Mouse (Mus musculus) kidney, adult 8-10 months (tissue): ENCODE results near the gene Gnaq.

Experiments
- DNase-seq, 2 experiments: peaks; one replicate each; pipeline ENCODE4 v3.0.0; 2022

Gene Gnaq

DNA sequence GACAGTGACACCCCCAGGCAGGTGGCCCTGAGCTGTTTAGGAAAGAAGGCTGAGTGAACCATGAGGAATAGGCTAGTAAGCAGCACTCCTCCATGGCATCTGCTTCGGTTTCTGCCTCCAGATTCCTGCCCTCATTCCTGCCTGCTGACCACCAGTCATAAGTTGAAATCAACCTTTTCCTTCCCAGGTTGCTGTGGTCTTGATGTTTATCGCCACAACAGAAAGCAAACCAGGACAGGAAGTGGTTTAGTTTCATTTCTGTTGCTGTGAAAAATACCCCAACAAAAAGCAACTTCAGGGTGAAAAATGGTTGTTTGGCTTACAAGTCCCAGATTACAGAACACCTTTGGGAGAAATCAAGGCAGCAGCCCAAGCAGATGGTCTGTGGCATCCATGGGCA, 249.8 kb downstream of the Gnaq start:
- DNase-seq: no peak

- no peak for DNase-seq
Measured at GRCm38 (mm10) chr19:16383127-16383526, 250.5 kb downstream of the Gnaq start.

DNA sequence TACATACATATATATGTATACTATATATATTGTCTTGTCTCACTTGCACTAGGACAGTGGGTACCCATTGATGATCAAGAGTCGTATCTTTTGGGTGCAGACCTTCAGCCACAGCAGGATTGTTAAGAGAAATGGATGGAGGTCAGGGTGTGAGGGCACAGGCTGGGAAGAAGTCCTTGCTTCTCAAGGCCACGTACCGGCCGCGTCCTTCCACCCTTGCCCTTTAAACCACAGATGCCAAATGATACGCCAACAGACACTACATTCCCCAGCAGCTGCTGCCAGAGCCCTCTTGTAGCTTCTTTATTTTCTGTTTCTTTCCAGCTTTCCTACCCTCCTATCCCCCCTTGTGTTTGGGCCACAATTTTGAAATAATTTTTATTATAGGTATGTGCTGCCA, 251.5 kb downstream of the Gnaq start:
- DNase-seq: no peak

- no peak for DNase-seq
Measured at GRCm38 (mm10) chr19:16384957-16385356, 252.3 kb downstream of the Gnaq start.

DNA sequence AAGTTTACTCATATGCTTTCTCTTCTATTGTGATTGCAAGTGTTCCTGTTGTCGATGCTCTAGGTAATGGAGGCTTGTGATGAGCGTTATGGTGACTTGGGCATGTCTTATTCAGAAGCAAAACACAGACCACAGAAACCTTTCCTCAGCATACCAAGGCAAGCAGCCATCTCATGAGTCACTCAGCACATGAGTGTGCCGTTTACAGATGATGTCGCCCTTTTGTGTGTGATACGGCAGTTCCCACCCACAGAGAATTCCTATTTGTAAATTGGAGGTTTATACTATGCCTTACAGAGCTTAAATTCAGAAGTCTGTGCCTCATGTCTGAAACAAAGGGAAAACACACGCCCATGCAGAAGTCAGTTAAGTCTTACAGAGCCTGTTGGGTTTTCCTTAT, 253.9 kb downstream of the Gnaq start:
- DNase-seq: no peak

- no peak for DNase-seq
Measured at GRCm38 (mm10) chr19:16390192-16390795, 257.7 kb downstream of the Gnaq start.

DNA sequence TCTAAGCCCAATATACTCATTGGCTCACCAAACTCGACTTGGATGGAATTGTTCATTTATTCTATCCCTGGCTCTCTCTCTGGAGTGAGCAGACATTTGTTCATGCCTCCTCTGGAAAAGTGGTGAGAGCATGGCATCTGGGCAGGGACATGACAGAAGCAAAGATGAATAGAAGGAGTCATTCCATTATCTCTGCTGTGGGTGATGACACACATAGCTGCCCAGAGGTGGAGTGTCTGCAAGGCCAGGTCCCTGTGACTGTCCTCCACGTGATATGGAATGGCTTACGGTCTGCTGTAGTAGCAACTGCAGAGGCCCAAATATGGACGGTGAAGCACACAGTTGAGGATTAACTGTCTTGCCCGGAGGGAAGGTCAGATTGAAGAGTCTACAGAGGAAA, 261.8 kb downstream of the Gnaq start:
- no peak for DNase-seq

DNA sequence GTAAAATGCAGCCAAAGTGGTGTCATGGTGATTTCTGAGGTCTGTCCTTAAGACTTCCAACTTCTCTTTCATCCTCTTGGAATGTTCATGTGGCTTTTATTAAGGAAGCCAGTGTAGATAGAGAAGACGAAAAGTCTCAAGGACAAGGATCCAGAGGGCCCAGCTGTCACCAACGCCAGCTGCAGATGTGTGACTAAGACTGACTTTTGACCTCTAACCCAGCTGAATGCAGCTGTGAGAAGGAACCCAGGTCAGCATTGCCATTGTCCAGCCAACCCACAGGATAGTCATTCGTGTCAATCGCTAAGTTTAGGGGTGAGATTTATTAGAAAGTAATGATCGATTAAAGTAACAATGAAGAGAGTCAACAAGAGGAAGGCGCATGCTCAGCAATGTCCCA, 270.5 kb downstream of the Gnaq start:
- no peak for DNase-seq

- no peak for DNase-seq
Measured at GRCm38 (mm10) chr19:16407727-16408126, 275.1 kb downstream of the Gnaq start.

- no peak for DNase-seq
Measured at GRCm38 (mm10) chr19:16411302-16411701, 278.7 kb downstream of the Gnaq start.

- no peak for DNase-seq
Measured at GRCm38 (mm10) chr19:16418086-16418663, 285.5 kb downstream of the Gnaq start.

DNA sequence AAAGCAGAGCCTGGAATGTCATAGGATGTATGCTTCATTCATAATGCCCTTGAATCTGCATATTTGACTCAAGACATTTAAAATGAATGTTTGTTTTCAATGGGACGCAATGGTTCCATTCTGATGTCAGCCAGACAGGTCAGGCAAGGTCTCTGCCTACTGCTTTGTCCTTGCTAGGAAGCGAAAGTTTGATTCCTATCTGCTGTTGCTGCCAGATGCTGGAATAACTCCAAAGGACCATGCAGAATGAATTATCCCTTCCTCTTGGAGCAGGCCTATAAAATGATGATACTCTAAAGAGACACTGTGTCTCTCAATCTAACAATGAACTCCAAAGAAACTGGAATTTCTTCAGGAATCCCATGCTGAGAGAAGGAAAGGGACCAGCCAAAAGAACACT, 293.0 kb downstream of the Gnaq start:
- DNase-seq: peak in 1 of 2 experiments; percentile 25

DNA sequence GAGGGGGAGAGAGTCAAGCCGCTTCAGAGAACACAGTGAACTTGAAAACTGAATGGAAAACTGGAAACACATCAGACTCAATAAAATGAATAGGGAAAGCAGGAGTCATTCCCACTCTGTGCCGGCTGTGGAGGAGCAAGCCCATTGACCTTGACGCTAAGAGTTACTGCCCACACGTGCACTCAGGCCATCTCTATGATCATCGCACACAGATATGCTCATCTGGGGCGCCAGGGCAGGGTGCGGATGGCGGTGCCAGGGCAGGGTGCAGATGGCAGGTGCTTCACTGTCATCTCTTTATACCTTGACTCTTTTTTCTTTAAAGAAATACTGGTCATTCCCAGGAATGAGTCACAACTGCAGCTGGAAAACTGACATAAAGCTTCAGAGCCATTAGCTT, 298.7 kb downstream of the Gnaq start:
- no peak for DNase-seq

DNA sequence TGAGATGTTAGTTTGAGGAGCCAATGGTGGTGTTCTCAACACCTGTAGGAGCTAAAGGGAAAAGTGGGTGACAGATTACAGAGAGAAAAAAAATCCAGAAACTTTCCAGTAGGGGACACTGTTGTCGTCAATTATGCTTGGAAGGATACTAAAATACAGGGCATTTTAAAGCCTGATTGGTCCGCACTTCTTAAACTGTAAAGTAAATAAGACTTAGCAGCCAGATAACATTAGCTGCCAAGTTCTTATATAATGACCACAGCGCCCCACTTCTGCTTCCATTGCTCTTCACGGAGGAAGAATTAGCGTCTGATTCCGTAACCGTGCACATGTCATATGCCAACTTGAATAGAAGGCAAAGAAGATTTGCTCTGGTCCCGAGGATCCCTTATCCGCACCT, 302.2 kb downstream of the Gnaq start:
- DNase-seq: peak in 1 of 2 experiments; percentile 31

DNA sequence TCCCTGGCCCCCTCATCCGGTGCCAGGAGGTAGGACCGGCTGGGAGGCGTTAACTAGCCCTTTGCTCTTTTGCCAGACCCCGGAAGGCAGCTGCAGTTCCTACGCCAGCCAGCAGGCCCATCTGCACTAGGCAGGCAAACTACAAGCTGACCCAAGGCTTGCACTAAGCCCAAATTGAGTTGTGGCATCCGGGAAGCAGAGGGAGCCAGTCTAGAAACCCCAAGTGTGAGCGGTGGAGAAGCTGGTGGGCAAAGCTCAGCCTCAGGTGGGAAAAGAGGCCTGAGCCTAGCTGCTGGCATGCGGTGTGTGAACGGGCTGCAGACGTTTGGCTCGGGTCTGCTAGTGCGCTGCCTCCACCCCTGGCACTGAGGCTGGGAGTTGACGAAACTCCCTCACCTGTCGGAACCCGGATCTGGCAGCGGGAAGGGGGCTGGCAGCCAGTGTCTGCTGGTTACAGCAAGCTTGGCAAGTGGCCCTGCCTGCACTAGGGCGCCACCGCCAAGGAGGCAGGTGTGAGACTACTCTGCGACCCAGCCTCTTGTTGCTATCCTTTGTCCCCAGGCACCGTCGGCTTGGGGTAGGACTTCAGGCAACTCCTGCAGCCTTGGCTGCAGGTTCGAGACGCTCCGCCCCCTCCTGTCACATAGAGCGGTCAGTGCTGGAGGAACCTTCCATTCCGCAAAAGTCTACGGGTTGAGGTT, 303.1 kb downstream of the Gnaq start, which contains the start of gene Gna14:
TSS of gene Gna14 (plus strand) at position 232 of the 701 bp plus-strand sequence.
- peak; percentile 62 to 80 for DNase-seq

GRCm38 (mm10) chr19:16436335-16437169, 303.9 kb downstream of the Gnaq start:
- no peak for DNase-seq
